Mouse (Mus musculus) inflammation-experienced regulatory T-cells, adult 6 months (primary cell): ENCODE measurements around the gene Palm. TPM values are rescaled to one million over a fixed set of nuclear protein-coding genes. Genes with fewer than 3 reads are reported as not detected.

Source experiments
- ATAC-seq: one replicate; pipeline ENCODE4 v1.8.0; 2017
- polyA plus RNA-seq, 3 experiments: library from polyadenylated mRNA; unstranded; fragments of 100-300 nt; shearing (Covaris generic); gene quantifications; one replicate each; pipeline ENCODE4 v1.2.1; 2017

Palm gene
- polyA plus RNA-seq, 3 experiments from 2014 or later = 0.43 TPM; not detected in 2

- ATAC-seq = no peak
Observed at GRCm38 (mm10) chr10:79800508-79800907, 7.1 kb downstream of the Palm start.

GRCm38 (mm10) chr10:79801837-79802236, 8.5 kb downstream of the Palm start:
- no peak for ATAC-seq

- no peak for ATAC-seq
Observed at GRCm38 (mm10) chr10:79802331-79802971, 9.1 kb downstream of the Palm start.

GRCm38 (mm10) chr10:79803716-79804323, 10.4 kb downstream of the Palm start:
- no peak for ATAC-seq

GRCm38 (mm10) chr10:79805636-79806035, 12.3 kb downstream of the Palm start:
- no peak for ATAC-seq

- no peak for ATAC-seq
Observed at GRCm38 (mm10) chr10:79806331-79806730, 13.0 kb downstream of the Palm start.

- ATAC-seq = no peak
Observed at GRCm38 (mm10) chr10:79806972-79807371, 13.6 kb downstream of the Palm start.

GRCm38 (mm10) chr10:79807826-79808225, 14.5 kb downstream of the Palm start:
- ATAC-seq = no peak

- no peak for ATAC-seq
Observed at GRCm38 (mm10) chr10:79808728-79809127, 15.4 kb downstream of the Palm start.

GRCm38 (mm10) chr10:79811736-79812637, 18.6 kb downstream of the Palm start:
- ATAC-seq = no peak

- ATAC-seq = no peak
Observed at GRCm38 (mm10) chr10:79814271-79814842, 21.0 kb downstream of the Palm start.

GRCm38 (mm10) chr10:79815671-79816494, 22.5 kb downstream of the Palm start:
- no peak for ATAC-seq

- no peak for ATAC-seq
Observed at GRCm38 (mm10) chr10:79817111-79817510, 23.7 kb downstream of the Palm start.

GRCm38 (mm10) chr10:79818225-79818624, 24.9 kb downstream of the Palm start:
- ATAC-seq = no peak

GRCm38 (mm10) chr10:79819606-79820005, 26.2 kb downstream of the Palm start:
- no peak for ATAC-seq

- ATAC-seq = no peak
Observed at GRCm38 (mm10) chr10:79820277-79820676, 26.9 kb downstream of the Palm start.

GRCm38 (mm10) chr10:79820782-79821181, 27.4 kb downstream of the Palm start, which contains the start of gene Misp:
TSS of gene Misp (plus strand) at chr10:79820989.
- no peak for ATAC-seq

- ATAC-seq = no peak
Observed at GRCm38 (mm10) chr10:79821731-79822130, 28.4 kb downstream of the Palm start.

GRCm38 (mm10) chr10:79822372-79822771, 29.0 kb downstream of the Palm start:
- no peak for ATAC-seq

- no peak for ATAC-seq
Observed at GRCm38 (mm10) chr10:79823011-79823410, 29.6 kb downstream of the Palm start.

GRCm38 (mm10) chr10:79824413-79824812, 31.0 kb downstream of the Palm start:
- no peak for ATAC-seq

GRCm38 (mm10) chr10:79831583-79831982, 38.2 kb downstream of the Palm start:
- no peak for ATAC-seq
